Mouse (Mus musculus): ENCODE results near the gene Vmn1r3.

GRCm38 (mm10) chr4:3227751-3228150 is 42.6 kb upstream of the Vmn1r3 start:
- TF ChIP-seq CTCF (IDR thresholded peaks at IDR 0.05; ENCODE audit: low read depth, low read length) (no peak), POLR2A (IDR thresholded peaks at IDR 0.05; ENCODE audit: extremely low read depth, insufficient read depth, low read length) (no peak)
